Mouse (Mus musculus): ENCODE measurements around the gene Trmt10c. TPM values are rescaled to one million over a fixed set of nuclear protein-coding genes. Genes with fewer than 3 reads are reported as not detected.
"Not testable (repeated sequence)": the region's sequence is repeated elsewhere in the genome, so short reads cannot be mapped to it uniquely, and the experiment has no call there.

The Trmt10c gene
- polyA plus RNA-seq, 1 experiment from 2014 or later, result 13.0 TPM

DNA sequence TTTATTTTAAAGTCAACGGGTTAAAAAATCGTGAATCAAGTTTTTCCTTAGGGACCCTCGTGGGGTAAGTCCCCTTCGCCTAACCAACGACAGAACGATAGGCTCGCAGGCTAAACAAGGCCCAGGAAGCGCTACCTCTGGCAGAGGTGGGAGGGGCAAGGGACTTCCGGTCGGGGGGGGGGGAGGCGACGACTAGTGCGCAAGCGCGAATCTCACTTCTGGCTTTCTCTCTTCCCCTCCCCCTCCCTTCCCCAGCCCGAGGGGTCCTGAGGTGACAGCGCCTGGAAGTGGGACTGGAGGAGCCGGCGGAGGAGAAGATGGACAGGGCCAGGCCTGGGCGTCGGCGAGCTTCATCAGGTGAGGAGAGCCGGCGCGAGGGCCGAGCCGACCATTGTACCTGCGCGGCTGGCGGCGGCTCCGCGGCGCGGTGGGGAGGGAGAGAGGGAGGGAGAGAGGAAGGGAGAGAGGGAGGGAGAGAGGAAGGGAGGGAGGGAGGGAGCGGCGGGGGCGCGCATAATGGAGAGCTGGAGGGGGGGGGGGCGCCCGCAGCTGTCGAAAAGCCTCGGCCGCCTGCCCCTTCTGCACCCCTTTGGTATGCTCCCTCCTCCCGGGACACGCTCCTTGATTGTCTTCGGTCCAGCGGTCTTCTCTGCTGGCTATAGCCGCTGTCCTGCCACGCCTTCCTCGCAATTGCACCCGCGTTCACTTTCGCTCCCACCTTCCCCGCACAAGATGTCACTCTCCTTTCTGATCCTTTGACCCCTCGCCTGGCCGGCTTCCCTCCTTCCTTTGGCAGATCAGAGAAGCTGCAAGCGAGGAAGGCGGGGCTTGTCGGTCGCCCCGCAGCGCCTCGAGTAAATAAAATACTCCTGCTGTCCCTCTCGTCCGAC lies 37.8 kb upstream of the Trmt10c start:
- peak; percentile 96 for DNase-seq (ENCODE audit: low spot score)

DNA sequence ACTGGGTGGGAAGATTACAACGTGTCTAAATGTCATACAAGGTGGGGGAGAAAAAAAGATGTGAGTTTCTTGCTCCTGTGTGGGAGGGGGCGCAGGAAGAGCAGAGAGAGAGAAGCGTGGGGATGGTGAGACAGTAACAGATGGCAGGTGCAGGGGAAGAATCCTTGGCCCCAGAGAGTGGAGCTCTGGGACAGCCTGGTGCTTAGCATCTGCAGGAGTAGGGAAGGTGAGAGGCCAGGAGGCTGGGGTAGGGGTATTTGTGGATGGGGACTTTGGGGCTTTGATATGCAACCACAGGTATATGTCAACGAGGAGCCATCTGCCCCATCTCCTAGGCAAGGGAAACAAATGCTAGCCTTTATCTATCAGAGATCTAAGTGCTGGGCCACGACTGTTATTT lies 36.9 kb upstream of the Trmt10c start:
- Histone ChIP-seq H3K36me3 (ENCODE audit: insufficient read depth, low read length) (no peaks in the 10 kb centered on the region), H3K4me3 (ENCODE audit: low read depth, low read length) (no peak overlapping the region), H3K9ac (replicated peaks; ENCODE audit: low read depth) (no peak overlapping the region), H3K27ac (ENCODE audit: low read length) (no peak overlapping the region), H3K4me2 (replicated peaks; ENCODE audit: low read depth, low read length) (no peak overlapping the region), H3K4me1 (ENCODE audit: insufficient read depth, low read depth, low read length) (no peaks in the 10 kb centered on the region; the same call in 1 of the 2 replicates), H3K27me3 (replicated peaks; ENCODE audit: insufficient read depth, low read length) (no peaks in the 10 kb centered on the region), H3K9me3 (ENCODE audit: low read length) (no peaks in the 10 kb centered on the region)
- ATAC-seq (no peak), DNase-seq (ENCODE audit: low spot score) (no peak)
- TF ChIP-seq EP300 (IDR thresholded peaks at IDR 0.05) (no peak), CTCF (IDR thresholded peaks at IDR 0.05) (no peak)
- 76% methylated on average over 5 of the region's 5 CpGs for WGBS

More for the DNA sequence above, 37.8 kb upstream of the Trmt10c start:
- Histone ChIP-seq H3K27ac (ENCODE audit: low read length) (peak overlapping the region; percentile 87), H3K27me3 (replicated peaks; ENCODE audit: insufficient read depth, low read length) (no peaks in the 10 kb centered on the region), H3K36me3 (ENCODE audit: insufficient read depth, low read length) (no peaks in the 10 kb centered on the region), H3K9ac (replicated peaks; ENCODE audit: low read depth) (peak overlapping the region; percentile 74), H3K4me3 (ENCODE audit: low read depth, low read length) (peak overlapping the region; percentile 77), H3K4me2 (replicated peaks; ENCODE audit: low read depth, low read length) (peak overlapping the region; percentile 58), H3K9me3 (ENCODE audit: low read length) (no peaks in the 10 kb centered on the region), H3K4me1 (ENCODE audit: insufficient read depth, low read depth, low read length) (no peaks in the 10 kb centered on the region; the same call in 1 of the 2 replicates)
- WGBS, result under 1% methylated on average over 39 of the region's 66 CpGs
- peak; percentile 88 for ATAC-seq
- TF ChIP-seq CTCF (IDR thresholded peaks at IDR 0.05), result no peak
- TF ChIP-seq EP300 (IDR thresholded peaks at IDR 0.05), result no peak; the same call in 1 of the 2 replicates

DNA sequence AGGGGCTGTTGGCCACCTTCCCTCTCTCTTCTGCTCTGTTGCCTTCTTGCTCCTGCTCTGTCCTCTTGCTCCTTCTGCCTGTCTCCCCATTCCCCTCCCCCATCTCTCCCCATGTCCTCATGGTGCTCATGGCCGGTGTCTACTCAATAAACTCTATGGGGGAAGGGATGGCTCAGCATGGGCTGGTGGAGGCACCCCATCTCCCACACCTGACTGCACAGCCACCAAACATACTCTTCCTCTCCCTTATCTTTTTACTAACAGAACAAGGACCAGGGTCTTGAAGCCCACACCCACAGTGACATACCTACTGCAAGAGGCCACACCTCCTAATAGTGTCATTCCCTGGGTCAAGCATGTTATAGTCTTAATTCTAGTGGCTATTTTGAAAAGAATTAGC lies 36.5 kb upstream of the Trmt10c start:
- no peak for TF ChIP-seq EP300 (IDR thresholded peaks at IDR 0.05)
- no peak for TF ChIP-seq CTCF (IDR thresholded peaks at IDR 0.05)
- H3K4me3 ChIP-seq (ENCODE audit: low read depth, low read length), result no peak overlapping the region
- no peaks in the 10 kb centered on the region for H3K36me3 ChIP-seq (ENCODE audit: insufficient read depth, low read length)
- no peak overlapping the region for H3K27ac ChIP-seq (ENCODE audit: low read length)
- no peak overlapping the region for H3K4me2 ChIP-seq (replicated peaks; ENCODE audit: low read depth, low read length)
- DNase-seq (ENCODE audit: low spot score) (no peak), ATAC-seq (no peak)
- H3K27me3 ChIP-seq (replicated peaks; ENCODE audit: insufficient read depth, low read length), result no peaks in the 10 kb centered on the region
- WGBS, result 92% methylated on average over 1 of the region's 1 CpGs
- no peaks in the 10 kb centered on the region; the same call in 1 of the 2 replicates for H3K4me1 ChIP-seq (ENCODE audit: insufficient read depth, low read depth, low read length)
- no peak overlapping the region for H3K9ac ChIP-seq (replicated peaks; ENCODE audit: low read depth)
- H3K9me3 ChIP-seq (ENCODE audit: low read length), result no peaks in the 10 kb centered on the region

DNA sequence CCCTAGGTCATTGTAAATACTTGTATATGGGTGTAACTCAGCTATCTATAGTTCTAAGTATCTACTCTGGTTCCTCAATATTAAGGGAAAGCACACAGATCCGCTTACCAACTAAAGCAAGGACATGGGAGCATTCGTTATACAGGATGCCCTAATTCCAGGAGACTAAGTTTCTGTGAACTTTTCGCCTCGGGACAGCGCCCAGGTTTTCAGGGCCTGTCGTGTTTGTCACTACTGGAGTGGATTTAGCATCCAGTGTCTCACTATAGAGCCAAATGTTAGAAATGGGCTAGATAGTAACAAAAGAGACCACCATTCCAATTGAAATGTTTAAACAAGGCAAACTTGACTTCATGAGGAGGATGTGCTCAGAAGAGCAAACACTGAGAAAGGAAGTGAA lies 35.5 kb upstream of the Trmt10c start:
- DNase-seq (ENCODE audit: low spot score), result not testable (repeated sequence)

DNA sequence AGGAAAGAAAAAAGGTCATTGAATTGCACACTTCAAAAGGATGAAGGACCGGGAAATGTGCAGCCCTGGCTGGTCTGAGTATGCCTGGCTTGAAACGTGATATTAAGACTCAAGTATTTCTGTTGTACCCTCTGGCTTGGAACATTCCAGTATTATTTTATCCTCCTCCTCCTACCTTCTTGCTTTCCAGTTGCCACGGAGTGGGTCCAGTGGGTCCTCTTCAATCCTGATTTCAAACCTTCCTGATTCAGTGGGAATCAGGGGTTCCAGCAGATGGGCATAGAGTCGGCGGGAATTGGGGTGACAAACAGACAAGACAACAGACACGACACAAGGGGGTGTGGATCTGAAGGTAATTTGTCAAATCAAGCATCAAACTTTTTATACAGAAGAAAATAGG lies 34.9 kb upstream of the Trmt10c start:
- H3K4me1 ChIP-seq (ENCODE audit: insufficient read depth, low read depth, low read length), result no peaks in the 10 kb centered on the region; the same call in 1 of the 2 replicates
- no peaks in the 10 kb centered on the region for H3K36me3 ChIP-seq (ENCODE audit: insufficient read depth, low read length)
- H3K4me3 ChIP-seq (ENCODE audit: low read depth, low read length), result no peak overlapping the region
- H3K9ac ChIP-seq (replicated peaks; ENCODE audit: low read depth), result no peak overlapping the region
- H3K27me3 ChIP-seq (replicated peaks; ENCODE audit: insufficient read depth, low read length), result no peaks in the 10 kb centered on the region
- 66% methylated on average over 6 of the region's 6 CpGs for WGBS
- DNase-seq (ENCODE audit: low spot score) (no peak), ATAC-seq (no peak)
- H3K4me2 ChIP-seq (replicated peaks; ENCODE audit: low read depth, low read length), result no peak overlapping the region
- TF ChIP-seq CTCF (IDR thresholded peaks at IDR 0.05) (no peak), EP300 (IDR thresholded peaks at IDR 0.05) (no peak)
- no peaks in the 10 kb centered on the region for H3K9me3 ChIP-seq (ENCODE audit: low read length)
- H3K27ac ChIP-seq (ENCODE audit: low read length), result no peak overlapping the region

More for the DNA sequence above, 35.5 kb upstream of the Trmt10c start:
- H3K4me3 ChIP-seq (ENCODE audit: low read depth, low read length); H3K4me2 ChIP-seq (replicated peaks; ENCODE audit: low read depth, low read length); H3K9me3 ChIP-seq (ENCODE audit: low read length); H3K9ac ChIP-seq (replicated peaks; ENCODE audit: low read depth); H3K27ac ChIP-seq (ENCODE audit: low read length); ATAC-seq; H3K4me1 ChIP-seq (ENCODE audit: insufficient read depth, low read depth, low read length); H3K27me3 ChIP-seq (replicated peaks; ENCODE audit: insufficient read depth, low read length); H3K36me3 ChIP-seq (ENCODE audit: insufficient read depth, low read length): not testable (repeated sequence)
- 81% methylated on average over 6 of the region's 6 CpGs for WGBS

DNA sequence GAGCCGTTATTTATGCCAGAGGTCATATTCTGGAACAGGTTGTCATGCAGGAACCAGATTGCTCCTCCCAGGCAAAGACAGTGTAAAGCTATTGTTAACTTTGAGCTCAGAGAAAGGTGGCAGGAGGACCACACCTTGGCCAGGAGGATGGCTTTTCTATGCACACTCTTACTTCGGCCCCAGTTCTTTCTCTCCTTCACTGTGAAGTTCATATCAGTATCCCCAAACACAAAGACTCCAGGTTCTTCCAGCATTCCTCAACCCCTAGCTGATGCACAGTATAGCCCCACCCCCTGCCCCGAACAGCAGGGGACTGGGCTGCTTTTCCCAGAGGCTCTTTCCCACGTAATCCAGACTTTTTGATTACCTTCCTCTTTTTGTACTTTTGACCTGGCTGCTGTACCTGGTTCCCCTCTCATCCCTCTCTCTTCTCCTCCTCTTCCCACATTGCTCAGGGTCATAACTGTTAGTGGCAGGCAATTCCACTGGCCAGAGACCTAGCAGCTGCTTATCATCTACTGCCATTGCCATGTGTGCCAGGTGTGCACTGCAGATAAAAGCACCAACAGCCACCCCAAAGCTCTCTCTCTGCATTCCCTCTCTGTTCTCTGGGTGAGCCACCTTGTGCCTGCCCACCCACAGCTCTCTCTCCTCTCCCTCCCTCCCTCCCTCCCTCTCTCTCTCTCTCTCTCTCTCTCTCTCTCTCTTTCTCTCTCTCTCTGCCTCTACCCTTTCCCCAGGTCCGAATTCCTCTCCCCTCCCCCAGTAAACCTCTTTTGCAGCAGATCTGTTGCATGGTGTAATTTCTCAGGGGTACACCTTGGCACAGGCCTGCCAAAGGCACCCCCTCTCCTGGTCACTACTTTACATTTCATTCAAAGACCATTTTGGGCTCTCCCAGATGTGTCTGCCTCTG lies 34.0 kb upstream of the Trmt10c start:
- Histone ChIP-seq H3K27me3 (replicated peaks; ENCODE audit: insufficient read depth, low read length) (no peaks in the 10 kb centered on the region), H3K4me2 (replicated peaks; ENCODE audit: low read depth, low read length) (no peak overlapping the region), H3K27ac (ENCODE audit: low read length) (no peak overlapping the region), H3K9ac (replicated peaks; ENCODE audit: low read depth) (no peak overlapping the region), H3K9me3 (ENCODE audit: low read length) (no peaks in the 10 kb centered on the region), H3K4me1 (ENCODE audit: insufficient read depth, low read depth, low read length) (no peaks in the 10 kb centered on the region; the same call in 1 of the 2 replicates), H3K36me3 (ENCODE audit: insufficient read depth, low read length) (no peaks in the 10 kb centered on the region), H3K4me3 (ENCODE audit: low read depth, low read length) (no peak overlapping the region)
- ATAC-seq (peak; percentile 5; the same call in 1 of the 2 replicates), DNase-seq (ENCODE audit: low spot score) (no peak)
- 37% methylated on average over 5 of the region's 5 CpGs for WGBS
- no peak for TF ChIP-seq EP300 (IDR thresholded peaks at IDR 0.05)
